Mouse (Mus musculus) myocyte (in vitro differentiated cells): Measurements from ENCODE around the gene Eif2ak4. TPM values are rescaled to one million over a fixed set of nuclear protein-coding genes. Genes with fewer than 3 reads are reported as not detected.

Source experiments
- H3K27me3 ChIP-seq: one replicate; pipeline ENCODE4 v1.6.1; 2011; ENCODE audit not compliant: control insufficient read depth, insufficient read depth, insufficient read length
- H3K36me3 ChIP-seq: one replicate; pipeline ENCODE4 v1.6.1; 2011; ENCODE audit not compliant: control insufficient read depth, insufficient read depth
- H3K4me2 ChIP-seq: one replicate; pipeline ENCODE4 v1.6.1; 2011; ENCODE audit warnings: low read depth, control low read depth
- H3K4me3 ChIP-seq: one replicate; pipeline ENCODE4 v1.5.1; 2011; ENCODE audit warnings: mild to moderate bottlenecking, control low read depth, moderate library complexity
- H3K79me2 ChIP-seq: one replicate; pipeline ENCODE4 v1.6.1; 2011; ENCODE audit not compliant: control insufficient read depth, insufficient read depth
- H3ac ChIP-seq: one replicate; pipeline ENCODE4 v1.6.1; 2011; ENCODE audit not compliant: control insufficient read depth, insufficient read length
- CEBPB ChIP-seq: IDR thresholded peaks from 2 replicates; pipeline ENCODE4 v1.6.1; 2011; ENCODE audit warnings: mild to moderate bottlenecking, moderate library complexity; ENCODE audit not compliant: poor library complexity, insufficient read depth, severe bottlenecking
- E2F4 ChIP-seq: IDR thresholded peaks from one replicate; pipeline ENCODE4 v1.6.1; 2011; ENCODE audit warnings: mild to moderate bottlenecking, control low read depth, moderate library complexity; ENCODE audit not compliant: insufficient read depth
- MAX ChIP-seq: IDR thresholded peaks from one replicate; pipeline ENCODE4 v1.6.1; 2011; ENCODE audit warnings: low read depth, mild to moderate bottlenecking, control low read depth
- MYOD1 ChIP-seq, 3 experiments: IDR thresholded peaks; one replicate each; pipeline ENCODE4 v1.6.1; 2011; ENCODE audit warnings: control low read depth in 2 of 3, low read depth in 2 of 3, mild to moderate bottlenecking in 2 of 3, moderate library complexity in 1 of 3; ENCODE audit not compliant: insufficient read length in 2 of 3, control insufficient read depth in 1 of 3
- MYOG ChIP-seq, 3 experiments: IDR thresholded peaks; one replicate each; pipeline ENCODE4 v1.6.1; 2011; ENCODE audit warnings: control low read depth in 2 of 3, low read depth in 2 of 3, mild to moderate bottlenecking in 2 of 3; ENCODE audit not compliant: insufficient read length in 2 of 3, control insufficient read depth in 1 of 3, insufficient read depth in 1 of 3
- POLR2A ChIP-seq: IDR thresholded peaks from one replicate; pipeline ENCODE4 v1.6.1; 2011; ENCODE audit warnings: low read depth, mild to moderate bottlenecking, control low read depth, moderate library complexity; ENCODE audit not compliant: insufficient read length
- POLR2AphosphoS2 ChIP-seq: IDR thresholded peaks from one replicate; pipeline ENCODE4 v1.6.1; 2011; ENCODE audit warnings: low read depth, control low read depth; ENCODE audit not compliant: insufficient read length
- REST ChIP-seq: IDR thresholded peaks from one replicate; pipeline ENCODE4 v1.6.1; 2011; ENCODE audit warnings: mild to moderate bottlenecking, control low read depth, moderate library complexity; ENCODE audit not compliant: insufficient read depth, insufficient read length
- SRF ChIP-seq: IDR thresholded peaks from one replicate; pipeline ENCODE4 v1.6.1; 2011; ENCODE audit warnings: low read depth; ENCODE audit not compliant: control insufficient read depth, insufficient read length
- TCF12 ChIP-seq: IDR thresholded peaks from one replicate; pipeline ENCODE4 v1.6.1; 2011; ENCODE audit warnings: mild to moderate bottlenecking, control low read depth; ENCODE audit not compliant: poor library complexity, insufficient read depth, severe bottlenecking
- TCF3 ChIP-seq: IDR thresholded peaks from one replicate; pipeline ENCODE4 v1.6.1; 2011; ENCODE audit warnings: low read depth, control low read depth; ENCODE audit not compliant: insufficient read length
- USF1 ChIP-seq: IDR thresholded peaks from one replicate; pipeline ENCODE4 v1.6.1; 2011; ENCODE audit warnings: low read depth, mild to moderate bottlenecking, control low read depth, moderate library complexity
- polyA plus RNA-seq: library from polyadenylated mRNA; unstranded; fragments of >200 nt; fragmentation: generic; extraction: Trizol; gene quantifications from one replicate; pipeline ENCODE4 v1.2.1, GENCODE M21; 2012; ENCODE audit warnings: missing spikeins

The Eif2ak4 gene
- polyA plus RNA-seq, 1 experiment, result 4.7 TPM

DNA sequence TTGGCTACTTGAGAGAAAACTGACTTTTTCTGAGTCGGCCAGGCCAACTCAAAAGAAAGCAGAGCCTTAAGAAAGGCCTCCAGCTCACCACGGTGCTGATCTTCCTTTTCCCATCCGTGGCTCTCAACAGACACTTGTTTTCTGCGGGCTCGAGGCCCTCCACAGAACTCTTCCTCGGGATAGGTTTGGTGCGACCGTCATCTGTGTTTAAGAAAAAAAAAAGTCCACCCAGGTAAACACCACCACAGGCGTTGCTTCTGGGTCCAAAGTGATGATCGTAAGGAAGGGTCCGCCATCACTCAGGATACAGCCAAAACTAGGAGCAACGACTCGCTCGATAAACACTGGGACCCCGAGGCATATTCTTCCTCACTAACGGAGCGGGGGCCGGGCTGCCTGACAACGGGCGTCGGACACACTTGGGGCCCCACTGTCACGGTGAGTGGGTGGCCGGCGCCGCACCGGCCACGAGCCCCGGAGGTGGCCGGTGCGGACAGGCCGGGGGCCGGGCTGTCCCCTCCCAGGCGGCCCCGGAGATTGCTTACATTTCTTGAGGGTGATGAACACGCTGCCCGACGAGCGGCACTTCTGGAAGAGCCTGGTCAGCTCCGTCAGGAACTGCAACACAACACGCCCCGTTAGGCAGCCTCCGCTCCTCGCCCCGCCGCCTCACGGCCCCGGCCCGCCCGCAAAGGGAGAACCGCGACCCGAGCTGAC is 90.6 kb downstream of the Eif2ak4 start:
- peak overlapping the region; percentile 92 for H3K4me2 ChIP-seq
- peak overlapping the region; percentile 15 for H3ac ChIP-seq
- peaks cover 23% of the 10 kb centered on the region for H3K36me3 ChIP-seq
- no peaks in the 10 kb centered on the region for H3K27me3 ChIP-seq
- H3K4me3 ChIP-seq, result peak overlapping the region; percentile 38
- H3K79me2 ChIP-seq, result peaks cover 12% of the 10 kb centered on the region
- TF ChIP-seq USF1, result no peak
- TF ChIP-seq POLR2A, result no peak
- no peak for TF ChIP-seq E2F4
- no peak for TF ChIP-seq MAX
- TF ChIP-seq POLR2AphosphoS2, result no peak
- TF ChIP-seq MYOD1 (IDR thresholded peaks at IDR 0.05; ENCODE audit: control insufficient read depth in 1 of 3, insufficient read length in 2 of 3, low read depth in 2 of 3), result no peak
- no peak for TF ChIP-seq TCF3
- TF ChIP-seq MYOG (IDR thresholded peaks at IDR 0.05; ENCODE audit: control insufficient read depth in 1 of 3, insufficient read depth in 1 of 3, insufficient read length in 2 of 3, low read depth in 2 of 3), result no peak
- no peak for TF ChIP-seq TCF12
- no peak for TF ChIP-seq CEBPB
- no peak for TF ChIP-seq SRF
- no peak for TF ChIP-seq REST

DNA sequence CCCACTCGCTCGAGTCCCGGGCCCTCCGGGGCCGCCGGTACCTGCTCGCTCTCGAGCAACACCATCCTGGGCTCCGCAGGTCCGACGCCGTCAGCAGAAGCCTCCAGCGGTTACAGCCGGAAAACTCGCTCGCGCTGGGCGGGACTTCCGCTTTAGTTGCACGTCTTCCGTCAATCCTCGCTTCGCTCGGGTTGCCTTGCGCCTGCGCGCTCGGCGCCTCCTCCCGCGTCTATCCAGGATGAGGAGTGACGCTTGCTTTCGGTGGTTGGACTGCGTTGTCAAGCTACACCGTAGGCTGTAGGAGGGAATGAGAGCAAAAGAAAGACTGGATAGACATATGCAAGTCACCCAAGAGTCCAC is 91.1 kb downstream of the Eif2ak4 start, which contains the start of gene Srp14:
Gene Srp14, minus strand, starts transcription at position 162 of the 360 bp plus-strand sequence.
- TF ChIP-seq POLR2A (peak; percentile 90), USF1 (no peak), REST (no peak), MAX (no peak), POLR2AphosphoS2 (peak; percentile 94), TCF12 (no peak), MYOD1 (IDR thresholded peaks at IDR 0.05; ENCODE audit: control insufficient read depth in 1 of 3, insufficient read length in 2 of 3, low read depth in 2 of 3) (no peak), SRF (no peak), E2F4 (no peak), TCF3 (no peak), MYOG (IDR thresholded peaks at IDR 0.05; ENCODE audit: control insufficient read depth in 1 of 3, insufficient read depth in 1 of 3, insufficient read length in 2 of 3, low read depth in 2 of 3) (no peak), CEBPB (no peak)
- no peaks in the 10 kb centered on the region for H3K27me3 ChIP-seq
- peaks cover 12% of the 10 kb centered on the region for H3K79me2 ChIP-seq
- H3K4me3 ChIP-seq, result peak within 1 kb of the TSS; percentile 38
- peaks cover 20% of the 10 kb centered on the region for H3K36me3 ChIP-seq
- H3K4me2 ChIP-seq, result peak within 1 kb of the TSS; percentile 92
- peak within 1 kb of the TSS; percentile 15 for H3ac ChIP-seq

GRCm38 (mm10) chr2:118480886-118481285 is 92.5 kb downstream of the Eif2ak4 start:
- H3K79me2 ChIP-seq, result peaks cover 12% of the 10 kb centered on the region
- H3ac ChIP-seq, result no peak overlapping the region
- H3K4me3 ChIP-seq, result no peak overlapping the region
- no peaks in the 10 kb centered on the region for H3K27me3 ChIP-seq
- no peak for TF ChIP-seq POLR2A
- TF ChIP-seq E2F4, result no peak
- TF ChIP-seq MYOG (IDR thresholded peaks at IDR 0.05; ENCODE audit: control insufficient read depth in 1 of 3, insufficient read depth in 1 of 3, insufficient read length in 2 of 3, low read depth in 2 of 3), result no peak
- no peak for TF ChIP-seq MAX
- TF ChIP-seq TCF3, result no peak
- TF ChIP-seq MYOD1 (IDR thresholded peaks at IDR 0.05; ENCODE audit: control insufficient read depth in 1 of 3, insufficient read length in 2 of 3, low read depth in 2 of 3), result no peak
- TF ChIP-seq TCF12, result no peak
- no peak for TF ChIP-seq CEBPB
- no peak for TF ChIP-seq SRF
- no peak for TF ChIP-seq USF1
- TF ChIP-seq REST, result no peak
- TF ChIP-seq POLR2AphosphoS2, result no peak
- no peak overlapping the region for H3K4me2 ChIP-seq
- H3K36me3 ChIP-seq, result peaks cover 7% of the 10 kb centered on the region

DNA sequence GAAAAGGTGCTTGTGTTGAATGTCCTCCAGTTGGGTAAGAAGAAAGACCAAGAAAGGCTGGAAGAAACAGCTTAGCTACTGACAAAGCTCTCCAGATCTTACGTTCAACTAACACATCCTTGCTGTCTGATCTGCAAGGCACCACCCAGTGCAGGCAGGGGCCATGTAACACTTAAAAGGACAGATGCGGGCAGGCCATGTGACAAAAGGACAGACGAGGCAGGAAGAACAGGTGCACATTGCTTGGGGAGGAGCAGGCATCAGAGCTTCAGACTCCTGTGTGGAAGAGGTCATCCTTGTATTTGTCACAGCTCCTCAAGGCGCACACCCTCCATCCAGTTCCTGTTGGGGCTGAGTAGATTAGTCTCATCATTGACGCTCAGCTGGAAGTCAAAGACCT is 94.6 kb downstream of the Eif2ak4 start:
- peaks cover 8% of the 10 kb centered on the region for H3K79me2 ChIP-seq
- no peak overlapping the region for H3K4me2 ChIP-seq
- TF ChIP-seq TCF3 (no peak), TCF12 (no peak), MYOG (IDR thresholded peaks at IDR 0.05; ENCODE audit: control insufficient read depth in 1 of 3, insufficient read depth in 1 of 3, insufficient read length in 2 of 3, low read depth in 2 of 3) (peak in 1 of 3 experiments; percentile 72), POLR2A (no peak), USF1 (no peak), MYOD1 (IDR thresholded peaks at IDR 0.05; ENCODE audit: control insufficient read depth in 1 of 3, insufficient read length in 2 of 3, low read depth in 2 of 3) (peak in 2 of 3 experiments; percentile 28 to 70), REST (no peak), MAX (no peak), E2F4 (no peak), CEBPB (no peak), POLR2AphosphoS2 (no peak), SRF (no peak)
- H3K36me3 ChIP-seq, result no peaks in the 10 kb centered on the region
- no peak overlapping the region for H3K4me3 ChIP-seq
- no peaks in the 10 kb centered on the region for H3K27me3 ChIP-seq
- H3ac ChIP-seq, result no peak overlapping the region
